Mouse (Mus musculus): ENCODE results near the gene Spic. TPM values are rescaled to one million over a fixed set of nuclear protein-coding genes. Genes with fewer than 3 reads are reported as not detected.

The Spic gene
- polyA plus RNA-seq, 1 experiment from 2014 or later = not detected

- H3K9ac ChIP-seq = no peak overlapping the region
- no peaks in the 10 kb centered on the region for H3K36me3 ChIP-seq
- no peak overlapping the region for H3K4me2 ChIP-seq
- ATAC-seq (ENCODE audit: low FRiP score, low read depth) = no peak
- no peak overlapping the region for H3K4me3 ChIP-seq
- H3K9me3 ChIP-seq = no peaks in the 10 kb centered on the region
- H3K27ac ChIP-seq (replicated peaks) = no peak overlapping the region
- WGBS = 95% methylated on average over 2 of the region's 2 CpGs
- no peaks in the 10 kb centered on the region for H3K27me3 ChIP-seq
- H3K4me1 ChIP-seq (replicated peaks) = no peaks in the 10 kb centered on the region
Measured at GRCm38 (mm10) chr10:88630663-88631329, 54.0 kb downstream of the Spic start.

GRCm38 (mm10) chr10:88627052-88627451 is 57.8 kb downstream of the Spic start:
- Histone ChIP-seq H3K27ac (replicated peaks) (no peak overlapping the region), H3K9me3 (no peaks in the 10 kb centered on the region), H3K4me3 (no peak overlapping the region), H3K36me3 (no peaks in the 10 kb centered on the region), H3K9ac (no peak overlapping the region), H3K4me1 (replicated peaks) (no peaks in the 10 kb centered on the region), H3K27me3 (no peaks in the 10 kb centered on the region), H3K4me2 (no peak overlapping the region)
- 60% methylated on average over 4 of the region's 4 CpGs for WGBS
- ATAC-seq (ENCODE audit: low FRiP score, low read depth) = no peak

DNA sequence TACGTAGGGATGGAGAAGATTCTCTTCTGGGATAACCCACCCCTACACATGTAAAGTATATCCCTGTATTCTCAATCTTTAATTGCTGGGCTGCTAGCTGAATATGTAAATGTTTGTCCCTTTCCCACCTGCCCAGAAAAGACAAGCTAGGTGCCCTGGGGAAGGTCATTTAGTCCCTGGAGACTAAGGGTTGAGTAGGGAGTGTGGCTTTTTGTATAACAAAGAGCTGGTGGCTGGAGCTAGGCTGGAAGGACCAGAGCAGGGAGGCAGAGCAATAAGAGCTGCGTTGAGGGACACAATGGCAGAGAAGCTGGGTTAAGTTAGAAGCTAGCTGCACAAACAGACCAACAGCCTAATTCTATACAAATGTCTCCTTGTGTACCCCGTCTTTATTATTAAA is 58.6 kb downstream of the Spic start:
- Histone ChIP-seq H3K36me3 (no peaks in the 10 kb centered on the region), H3K4me3 (no peak overlapping the region), H3K9me3 (no peaks in the 10 kb centered on the region), H3K27me3 (no peaks in the 10 kb centered on the region), H3K4me2 (no peak overlapping the region), H3K9ac (no peak overlapping the region), H3K4me1 (replicated peaks) (no peaks in the 10 kb centered on the region), H3K27ac (replicated peaks) (no peak overlapping the region)
- no peak for ATAC-seq (ENCODE audit: low FRiP score, low read depth)
- WGBS = 71% methylated on average over 3 of the region's 3 CpGs

Other genes with a start within 250 kb of the Spic start
- gene Sycp3, start 225.4 kb downstream of the Spic start, polyA plus RNA-seq (2015; fragmentation: Nextera tagmentation; extraction: Ambion mirVana) = 0.30 and 0.31 TPM in 2 replicates
- 20.1 and 21.6 TPM in 2 replicates for gene Chpt1, start 180.9 kb downstream of the Spic start, polyA plus RNA-seq (2015; fragmentation: Nextera tagmentation; extraction: Ambion mirVana)
- gene Mybpc1, start 79.9 kb downstream of the Spic start, polyA plus RNA-seq (2015; fragmentation: Nextera tagmentation; extraction: Ambion mirVana) = 4.2 and 4.9 TPM in 2 replicates
- 144 and 153 TPM in 2 replicates for gene Arl1, start 45.8 kb upstream of the Spic start, polyA plus RNA-seq (2015; fragmentation: Nextera tagmentation; extraction: Ambion mirVana)
- 8.7 and 9.5 TPM in 2 replicates for gene Utp20, start 141.8 kb upstream of the Spic start, polyA plus RNA-seq (2015; fragmentation: Nextera tagmentation; extraction: Ambion mirVana)
- 0.04 and 0.08 TPM in 2 replicates for gene Slc5a8, start 201.0 kb upstream of the Spic start, polyA plus RNA-seq (2015; fragmentation: Nextera tagmentation; extraction: Ambion mirVana)